Mouse (Mus musculus): ENCODE measurements around the gene Lsamp. TPM values are rescaled to one million over a fixed set of nuclear protein-coding genes. Genes with fewer than 3 reads are reported as not detected.

Gene Lsamp
- polyA plus RNA-seq, 1 experiment from 2014 or later: 0.95 TPM

- WGBS: 71% methylated on average over 13 of the region's 13 CpGs
- Histone ChIP-seq H3K4me3 (ENCODE audit: low read depth, low read length) (no peak overlapping the region), H3K4me2 (no peak overlapping the region), H3K27ac (ENCODE audit: low read depth) (no peak overlapping the region), H3K4me1 (ENCODE audit: insufficient read depth) (no peaks in the 10 kb centered on the region), H3K27me3 (ENCODE audit: insufficient read depth, low read length) (no peaks in the 10 kb centered on the region), H3K36me3 (ENCODE audit: insufficient read depth) (no peaks in the 10 kb centered on the region), H3K9ac (no peak overlapping the region), H3K9me3 (ENCODE audit: low read depth, low read length) (no peaks in the 10 kb centered on the region)
- DNase-seq (no peak), ATAC-seq (ENCODE audit: insufficient read depth) (no peak)
- TF ChIP-seq CTCF (IDR thresholded peaks at IDR 0.05; ENCODE audit: low read depth): no peak
These were observed 250.2 kb downstream of the Lsamp start for GRCm38 (mm10) chr16:40234151-40234895.

DNA sequence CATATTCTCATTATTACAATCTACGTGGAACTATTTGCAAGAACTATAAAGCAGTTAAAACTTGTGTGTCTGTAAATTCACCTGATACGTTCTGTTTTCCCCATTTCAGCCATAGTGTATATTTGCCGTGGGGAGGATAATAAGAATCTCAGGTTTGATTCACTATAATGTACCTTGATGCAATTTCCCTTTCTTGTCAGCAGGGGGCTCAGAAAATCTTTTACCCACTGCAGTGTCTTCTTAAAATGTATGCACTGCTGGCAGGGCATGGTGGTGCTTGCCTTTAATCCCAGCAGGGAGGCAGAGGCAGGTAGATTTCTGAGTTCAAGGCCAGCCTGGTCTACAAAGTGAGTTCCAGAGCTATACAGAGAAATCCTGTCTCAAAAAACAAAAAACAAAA, 287.7 kb downstream of the Lsamp start:
- TF ChIP-seq CTCF (IDR thresholded peaks at IDR 0.05; ENCODE audit: low read depth): peak; percentile 42
- H3K27me3 ChIP-seq (ENCODE audit: insufficient read depth, low read length): no peaks in the 10 kb centered on the region
- H3K36me3 ChIP-seq (ENCODE audit: insufficient read depth): no peaks in the 10 kb centered on the region
- no peak overlapping the region for H3K27ac ChIP-seq (ENCODE audit: low read depth)
- H3K9me3 ChIP-seq (ENCODE audit: low read depth, low read length): no peaks in the 10 kb centered on the region
- ATAC-seq (ENCODE audit: insufficient read depth) (no peak), DNase-seq (peak; percentile 24)
- no peak overlapping the region for H3K4me2 ChIP-seq
- H3K4me1 ChIP-seq (ENCODE audit: insufficient read depth): no peaks in the 10 kb centered on the region
- no peak overlapping the region for H3K9ac ChIP-seq
- H3K4me3 ChIP-seq (ENCODE audit: low read depth, low read length): no peak overlapping the region
- WGBS: 79% methylated on average over 3 of the region's 3 CpGs

GRCm38 (mm10) chr16:40290132-40290531, 306.0 kb downstream of the Lsamp start:
- 66% methylated on average over 4 of the region's 4 CpGs for WGBS
- H3K27me3 ChIP-seq (ENCODE audit: insufficient read depth, low read length): no peaks in the 10 kb centered on the region

DNA sequence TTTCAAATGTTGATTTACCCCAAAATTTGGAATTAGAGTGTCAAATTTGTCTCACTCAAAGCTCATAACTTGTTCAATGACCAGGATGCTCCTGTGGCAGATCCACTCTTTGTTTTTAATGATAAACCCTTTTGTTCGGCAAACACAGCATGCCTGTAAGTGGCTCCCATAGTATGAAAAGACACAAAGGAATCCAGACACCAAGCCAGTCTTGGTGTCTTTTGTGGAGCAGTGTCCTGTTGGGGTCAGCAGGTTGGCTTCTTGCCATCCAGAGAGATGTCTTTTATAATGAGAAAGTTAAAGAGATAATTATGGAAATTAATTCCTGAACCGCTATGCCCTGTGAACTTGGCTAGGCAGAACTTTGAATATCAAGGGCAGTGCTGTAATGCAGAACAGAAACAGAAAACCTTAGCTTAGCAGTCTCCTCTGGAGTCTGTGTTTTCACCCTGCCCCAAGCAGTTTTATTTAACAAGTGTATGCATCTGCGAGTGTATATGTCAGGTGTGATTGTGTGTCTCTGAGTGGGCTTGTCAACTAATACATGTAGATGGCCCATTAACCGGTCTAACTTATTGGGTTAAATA, 310.2 kb downstream of the Lsamp start:
- ATAC-seq (ENCODE audit: insufficient read depth) (no peak), DNase-seq (no peak)
- Histone ChIP-seq H3K27ac (ENCODE audit: low read depth) (no peak overlapping the region), H3K36me3 (ENCODE audit: insufficient read depth) (no peaks in the 10 kb centered on the region), H3K9ac (no peak overlapping the region), H3K4me3 (ENCODE audit: low read depth, low read length) (no peak overlapping the region), H3K27me3 (ENCODE audit: insufficient read depth, low read length) (no peaks in the 10 kb centered on the region), H3K9me3 (ENCODE audit: low read depth, low read length) (no peaks in the 10 kb centered on the region), H3K4me2 (no peak overlapping the region), H3K4me1 (ENCODE audit: insufficient read depth) (no peaks in the 10 kb centered on the region)
- TF ChIP-seq CTCF (IDR thresholded peaks at IDR 0.05; ENCODE audit: low read depth): no peak
- WGBS: 64% methylated on average over 4 of the region's 4 CpGs

More at GRCm38 (mm10) chr16:40290132-40290531, 306.0 kb downstream of the Lsamp start:
- H3K9ac ChIP-seq: no peak overlapping the region
- no peak overlapping the region for H3K4me3 ChIP-seq (ENCODE audit: low read depth, low read length)
- no peaks in the 10 kb centered on the region for H3K4me1 ChIP-seq (ENCODE audit: insufficient read depth)
- no peaks in the 10 kb centered on the region for H3K9me3 ChIP-seq (ENCODE audit: low read depth, low read length)
- ATAC-seq (ENCODE audit: insufficient read depth) (no peak), DNase-seq (no peak)
- TF ChIP-seq CTCF (IDR thresholded peaks at IDR 0.05; ENCODE audit: low read depth): no peak
- H3K27ac ChIP-seq (ENCODE audit: low read depth): no peak overlapping the region
- no peaks in the 10 kb centered on the region for H3K36me3 ChIP-seq (ENCODE audit: insufficient read depth)
- no peak overlapping the region for H3K4me2 ChIP-seq

DNA sequence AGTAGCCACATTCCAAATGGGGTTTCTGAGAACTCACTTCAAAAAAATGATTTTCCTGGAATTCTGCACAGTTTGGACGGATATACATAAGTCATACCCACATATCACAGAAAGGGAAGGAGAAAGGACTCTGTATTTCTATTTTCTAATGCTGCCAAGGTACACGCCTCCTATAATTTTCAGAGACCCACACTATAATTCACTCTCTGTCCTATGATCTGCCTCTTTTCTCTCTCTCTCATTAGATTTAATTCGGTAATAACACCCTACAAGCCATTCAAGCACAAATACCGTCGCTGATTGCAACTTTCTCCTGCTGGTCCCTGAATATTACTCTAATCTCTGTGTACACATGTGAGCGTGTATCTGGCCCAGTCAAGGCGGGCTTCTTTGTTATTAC, 311.1 kb downstream of the Lsamp start:
- no peaks in the 10 kb centered on the region for H3K36me3 ChIP-seq (ENCODE audit: insufficient read depth)

DNA sequence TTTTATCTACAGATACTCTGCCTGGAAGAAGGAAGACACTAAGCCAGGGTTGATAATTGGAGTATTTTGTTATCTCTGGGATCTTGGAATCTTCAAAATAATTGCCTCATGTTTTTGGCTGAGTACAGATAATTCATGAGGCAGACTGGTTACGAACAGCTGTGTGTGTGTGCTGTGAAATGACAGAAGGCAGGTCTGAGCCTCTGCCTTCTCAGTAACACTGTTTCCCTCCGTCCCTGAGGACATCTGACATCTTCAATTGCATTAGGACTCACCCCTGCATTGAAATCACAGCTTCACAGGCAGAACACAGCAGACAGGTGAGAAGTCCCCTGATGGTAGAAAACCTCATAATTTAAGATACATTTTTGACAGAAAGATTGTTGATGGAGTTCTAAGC, 323.5 kb downstream of the Lsamp start:
- H3K27ac ChIP-seq (ENCODE audit: low read depth): no peak overlapping the region
- DNase-seq (no peak), ATAC-seq (ENCODE audit: insufficient read depth) (no peak)
- no peaks in the 10 kb centered on the region for H3K4me1 ChIP-seq (ENCODE audit: insufficient read depth)
- no peaks in the 10 kb centered on the region for H3K27me3 ChIP-seq (ENCODE audit: insufficient read depth, low read length)
- no peak for TF ChIP-seq CTCF (IDR thresholded peaks at IDR 0.05; ENCODE audit: low read depth)
- 45% methylated on average over 2 of the region's 2 CpGs for WGBS
- no peaks in the 10 kb centered on the region for H3K36me3 ChIP-seq (ENCODE audit: insufficient read depth)
- no peak overlapping the region for H3K4me3 ChIP-seq (ENCODE audit: low read depth, low read length)
- H3K4me2 ChIP-seq: no peak overlapping the region
- no peak overlapping the region for H3K9ac ChIP-seq
- no peaks in the 10 kb centered on the region for H3K9me3 ChIP-seq (ENCODE audit: low read depth, low read length)

More for the DNA sequence above, 311.1 kb downstream of the Lsamp start:
- no peaks in the 10 kb centered on the region for H3K27me3 ChIP-seq (ENCODE audit: insufficient read depth, low read length)
- no peak for DNase-seq
- H3K4me3 ChIP-seq (ENCODE audit: low read depth, low read length): no peak overlapping the region
- no peaks in the 10 kb centered on the region for H3K9me3 ChIP-seq (ENCODE audit: low read depth, low read length)
- H3K4me1 ChIP-seq (ENCODE audit: insufficient read depth): no peaks in the 10 kb centered on the region
- no peak for TF ChIP-seq CTCF (IDR thresholded peaks at IDR 0.05; ENCODE audit: low read depth)
- 80% methylated on average over 7 of the region's 7 CpGs for WGBS
- no peak overlapping the region for H3K4me2 ChIP-seq
- ATAC-seq (ENCODE audit: insufficient read depth): no peak
- H3K27ac ChIP-seq (ENCODE audit: low read depth): no peak overlapping the region
- H3K9ac ChIP-seq: no peak overlapping the region

DNA sequence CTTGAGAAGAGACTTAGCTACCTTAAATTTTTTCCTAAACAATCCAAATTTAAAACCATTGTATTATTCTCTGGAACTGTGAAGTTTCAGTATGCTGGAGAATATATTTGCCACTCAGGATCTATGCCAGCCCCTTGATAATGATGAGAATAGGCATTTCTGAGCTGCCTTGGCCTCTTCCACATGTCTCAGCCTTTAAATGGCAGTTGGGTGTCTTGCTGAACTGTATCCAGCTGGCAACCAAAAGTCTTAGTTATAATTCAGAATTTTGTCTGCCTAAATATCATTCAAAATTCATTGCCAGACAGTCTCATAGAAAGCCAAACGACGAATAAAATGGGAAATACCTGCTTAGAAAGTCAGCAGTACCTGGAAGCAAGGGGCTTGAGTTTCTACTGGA, 332.0 kb downstream of the Lsamp start:
- 77% methylated on average over 2 of the region's 2 CpGs for WGBS
- no peaks in the 10 kb centered on the region for H3K9me3 ChIP-seq (ENCODE audit: low read depth, low read length)

More for the DNA sequence above, 332.0 kb downstream of the Lsamp start:
- no peak for TF ChIP-seq CTCF (IDR thresholded peaks at IDR 0.05; ENCODE audit: low read depth)
- H3K27ac ChIP-seq (ENCODE audit: low read depth): no peak overlapping the region
- H3K36me3 ChIP-seq (ENCODE audit: insufficient read depth): no peaks in the 10 kb centered on the region
- H3K27me3 ChIP-seq (ENCODE audit: insufficient read depth, low read length): no peaks in the 10 kb centered on the region
- H3K4me1 ChIP-seq (ENCODE audit: insufficient read depth): no peaks in the 10 kb centered on the region
- H3K9ac ChIP-seq: no peak overlapping the region
- ATAC-seq (ENCODE audit: insufficient read depth) (no peak), DNase-seq (no peak)
- H3K4me2 ChIP-seq: no peak overlapping the region
- H3K4me3 ChIP-seq (ENCODE audit: low read depth, low read length): no peak overlapping the region

Data from lung, embryonic 14.5 days (tissue).